Mouse (Mus musculus): ENCODE results near the gene Mical3. TPM values are rescaled to one million over a fixed set of nuclear protein-coding genes. Genes with fewer than 3 reads are reported as not detected.

The Mical3 gene
- polyA plus RNA-seq, 1 experiment from 2014 or later: 68.8 TPM

GRCm38 (mm10) chr6:121099831-121100230 lies 31.0 kb downstream of the Mical3 start:
- Histone ChIP-seq H3K27ac (ENCODE audit: low read depth, low read length) (no peak overlapping the region), H3K9ac (replicated peaks; ENCODE audit: low read depth, low read length) (0 out of 2 replicates have a peak overlapping the region, but pooled peaks have one; percentile 3), H3K36me3 (ENCODE audit: control insufficient read depth, insufficient read depth, low read length) (no peaks in the 10 kb centered on the region), H3K4me2 (ENCODE audit: low read depth, low read length) (no peak overlapping the region), H3K4me3 (ENCODE audit: low read depth, low read length) (no peak overlapping the region), H3K9me3 (ENCODE audit: control insufficient read depth, low read length) (no peaks in the 10 kb centered on the region), H3K4me1 (ENCODE audit: control insufficient read depth, insufficient read depth, low read length) (peaks cover 7% of the 10 kb centered on the region; the same call in 1 of the 2 replicates), H3K27me3 (ENCODE audit: control insufficient read depth, insufficient read depth, low read length) (no peaks in the 10 kb centered on the region)
- no peak for ATAC-seq (ENCODE audit: low read depth)
- 75% methylated on average over 7 of the region's 7 CpGs for WGBS

- H3K27ac ChIP-seq (ENCODE audit: low read depth, low read length): no peak overlapping the region
- 76% methylated on average over 4 of the region's 4 CpGs for WGBS
- no peaks in the 10 kb centered on the region for H3K9me3 ChIP-seq (ENCODE audit: control insufficient read depth, low read length)
- H3K4me2 ChIP-seq (ENCODE audit: low read depth, low read length): no peak overlapping the region
- no peak for ATAC-seq (ENCODE audit: low read depth)
- H3K4me3 ChIP-seq (ENCODE audit: low read depth, low read length): no peak overlapping the region
- H3K27me3 ChIP-seq (ENCODE audit: control insufficient read depth, insufficient read depth, low read length): no peaks in the 10 kb centered on the region
- no peak overlapping the region for H3K9ac ChIP-seq (replicated peaks; ENCODE audit: low read depth, low read length)
- no peaks in the 10 kb centered on the region for H3K36me3 ChIP-seq (ENCODE audit: control insufficient read depth, insufficient read depth, low read length)
- H3K4me1 ChIP-seq (ENCODE audit: control insufficient read depth, insufficient read depth, low read length): peaks cover 7% of the 10 kb centered on the region; the same call in 1 of the 2 replicates
Measured at GRCm38 (mm10) chr6:121099228-121099608, 31.6 kb downstream of the Mical3 start.

- Histone ChIP-seq H3K4me3 (ENCODE audit: low read depth, low read length) (no peak overlapping the region), H3K4me2 (ENCODE audit: low read depth, low read length) (no peak overlapping the region), H3K9me3 (ENCODE audit: control insufficient read depth, low read length) (no peaks in the 10 kb centered on the region), H3K4me1 (ENCODE audit: control insufficient read depth, insufficient read depth, low read length) (peaks cover 7% of the 10 kb centered on the region; the same call in 1 of the 2 replicates), H3K27ac (ENCODE audit: low read depth, low read length) (peak overlapping the region; percentile 8; the same call in 1 of the 2 replicates), H3K9ac (replicated peaks; ENCODE audit: low read depth, low read length) (no peak overlapping the region), H3K27me3 (ENCODE audit: control insufficient read depth, insufficient read depth, low read length) (no peaks in the 10 kb centered on the region), H3K36me3 (ENCODE audit: control insufficient read depth, insufficient read depth, low read length) (no peaks in the 10 kb centered on the region)
- 69% methylated on average over 9 of the region's 9 CpGs for WGBS
- ATAC-seq (ENCODE audit: low read depth): 0 out of 2 replicates have a peak, but pooled peaks have one; percentile 22
Measured at GRCm38 (mm10) chr6:121098511-121099227, 32.1 kb downstream of the Mical3 start.

- Histone ChIP-seq H3K4me1 (ENCODE audit: control insufficient read depth, insufficient read depth, low read length) (peaks cover 7% of the 10 kb centered on the region; the same call in 1 of the 2 replicates), H3K4me3 (ENCODE audit: low read depth, low read length) (no peak overlapping the region), H3K36me3 (ENCODE audit: control insufficient read depth, insufficient read depth, low read length) (no peaks in the 10 kb centered on the region), H3K27ac (ENCODE audit: low read depth, low read length) (peak overlapping the region; percentile 8; the same call in 1 of the 2 replicates), H3K27me3 (ENCODE audit: control insufficient read depth, insufficient read depth, low read length) (no peaks in the 10 kb centered on the region), H3K4me2 (ENCODE audit: low read depth, low read length) (no peak overlapping the region), H3K9ac (replicated peaks; ENCODE audit: low read depth, low read length) (no peak overlapping the region), H3K9me3 (ENCODE audit: control insufficient read depth, low read length) (no peaks in the 10 kb centered on the region)
- WGBS: 45% methylated on average over 9 of the region's 9 CpGs
- no peak for ATAC-seq (ENCODE audit: low read depth)
Measured at GRCm38 (mm10) chr6:121098109-121098508, 32.7 kb downstream of the Mical3 start.

- ATAC-seq (ENCODE audit: low read depth): no peak
- WGBS: 96% methylated on average over 8 of the region's 8 CpGs
Measured at GRCm38 (mm10) chr6:121096862-121097261, 33.9 kb downstream of the Mical3 start.

GRCm38 (mm10) chr6:121096390-121096789 lies 34.4 kb downstream of the Mical3 start:
- H3K27me3 ChIP-seq (ENCODE audit: control insufficient read depth, insufficient read depth, low read length): no peaks in the 10 kb centered on the region
- H3K36me3 ChIP-seq (ENCODE audit: control insufficient read depth, insufficient read depth, low read length): no peaks in the 10 kb centered on the region
- no peak overlapping the region for H3K9ac ChIP-seq (replicated peaks; ENCODE audit: low read depth, low read length)
- no peak overlapping the region for H3K4me2 ChIP-seq (ENCODE audit: low read depth, low read length)
- H3K4me1 ChIP-seq (ENCODE audit: control insufficient read depth, insufficient read depth, low read length): peaks cover 7% of the 10 kb centered on the region; the same call in 1 of the 2 replicates
- no peaks in the 10 kb centered on the region for H3K9me3 ChIP-seq (ENCODE audit: control insufficient read depth, low read length)
- ATAC-seq (ENCODE audit: low read depth): no peak
- no peak overlapping the region for H3K27ac ChIP-seq (ENCODE audit: low read depth, low read length)
- no peak overlapping the region for H3K4me3 ChIP-seq (ENCODE audit: low read depth, low read length)
- 93% methylated on average over 8 of the region's 8 CpGs for WGBS

More at GRCm38 (mm10) chr6:121096862-121097261, 33.9 kb downstream of the Mical3 start:
- Histone ChIP-seq H3K27me3 (ENCODE audit: control insufficient read depth, insufficient read depth, low read length) (no peaks in the 10 kb centered on the region), H3K4me2 (ENCODE audit: low read depth, low read length) (no peak overlapping the region), H3K9me3 (ENCODE audit: control insufficient read depth, low read length) (no peaks in the 10 kb centered on the region), H3K36me3 (ENCODE audit: control insufficient read depth, insufficient read depth, low read length) (no peaks in the 10 kb centered on the region), H3K27ac (ENCODE audit: low read depth, low read length) (no peak overlapping the region), H3K9ac (replicated peaks; ENCODE audit: low read depth, low read length) (no peak overlapping the region), H3K4me1 (ENCODE audit: control insufficient read depth, insufficient read depth, low read length) (peaks cover 7% of the 10 kb centered on the region; the same call in 1 of the 2 replicates), H3K4me3 (ENCODE audit: low read depth, low read length) (no peak overlapping the region)

- H3K4me2 ChIP-seq (ENCODE audit: low read depth, low read length): no peak overlapping the region
- ATAC-seq (ENCODE audit: low read depth): no peak
- no peak overlapping the region for H3K27ac ChIP-seq (ENCODE audit: low read depth, low read length)
- 91% methylated on average over 8 of the region's 8 CpGs for WGBS
- no peaks in the 10 kb centered on the region for H3K4me1 ChIP-seq (ENCODE audit: control insufficient read depth, insufficient read depth, low read length)
- H3K36me3 ChIP-seq (ENCODE audit: control insufficient read depth, insufficient read depth, low read length): no peaks in the 10 kb centered on the region
- H3K9me3 ChIP-seq (ENCODE audit: control insufficient read depth, low read length): no peaks in the 10 kb centered on the region
- H3K27me3 ChIP-seq (ENCODE audit: control insufficient read depth, insufficient read depth, low read length): no peaks in the 10 kb centered on the region
- no peak overlapping the region for H3K9ac ChIP-seq (replicated peaks; ENCODE audit: low read depth, low read length)
- H3K4me3 ChIP-seq (ENCODE audit: low read depth, low read length): no peak overlapping the region
Measured at GRCm38 (mm10) chr6:121093662-121094408, 37.0 kb downstream of the Mical3 start.

GRCm38 (mm10) chr6:121090786-121091185 lies 40.0 kb downstream of the Mical3 start:
- Histone ChIP-seq H3K36me3 (ENCODE audit: control insufficient read depth, insufficient read depth, low read length) (no peaks in the 10 kb centered on the region), H3K9me3 (ENCODE audit: control insufficient read depth, low read length) (no peaks in the 10 kb centered on the region), H3K27me3 (ENCODE audit: control insufficient read depth, insufficient read depth, low read length) (no peaks in the 10 kb centered on the region), H3K27ac (ENCODE audit: low read depth, low read length) (no peak overlapping the region), H3K4me2 (ENCODE audit: low read depth, low read length) (no peak overlapping the region), H3K4me1 (ENCODE audit: control insufficient read depth, insufficient read depth, low read length) (peaks cover 4% of the 10 kb centered on the region; the same call in 1 of the 2 replicates), H3K4me3 (ENCODE audit: low read depth, low read length) (no peak overlapping the region), H3K9ac (replicated peaks; ENCODE audit: low read depth, low read length) (no peak overlapping the region)
- 97% methylated on average over 11 of the region's 11 CpGs for WGBS
- ATAC-seq (ENCODE audit: low read depth): no peak

Measured in neural tube, embryonic 14.5 days (tissue).